Mouse (Mus musculus): ENCODE measurements at regions not wholly inside any gene's neighbourhood (a gene's known extent, or its start where the extent isn't known, plus 50 kb on each side); places are given as distances from the start of the nearest gene placed in this dataset.

DNA sequence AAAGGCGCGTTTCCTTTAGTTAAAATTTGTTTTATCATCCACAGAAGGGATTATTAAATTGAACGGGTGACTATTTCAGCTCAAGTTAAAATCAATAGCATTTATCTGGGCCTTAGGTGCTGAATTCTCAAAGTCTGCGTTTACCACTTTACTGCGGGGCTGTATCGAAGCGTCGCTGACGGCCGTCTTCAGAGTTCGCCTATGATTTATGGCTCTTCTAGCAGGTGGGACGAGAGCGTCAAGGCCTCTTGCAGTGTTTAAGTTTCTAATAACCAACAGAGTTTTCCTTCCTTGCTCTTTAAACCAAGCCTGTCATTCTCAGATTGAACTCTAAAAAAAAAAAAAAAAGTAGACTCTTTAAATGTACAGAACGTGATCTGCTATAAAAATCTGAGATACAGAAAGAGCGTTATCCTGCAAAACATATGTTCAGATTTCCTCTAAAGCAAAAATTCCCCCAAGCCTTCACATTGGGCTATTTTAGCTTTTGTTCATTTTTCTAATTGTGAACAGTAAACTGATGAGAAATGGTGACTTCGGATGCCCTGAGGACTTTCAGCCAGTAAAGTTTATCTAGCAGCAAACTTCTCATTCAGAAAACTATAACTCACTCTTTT is 246.9 kb downstream of the Rpl36a-ps1 start:
- WGBS = 91% methylated on average over 16 of the region's 16 CpGs
- no peak overlapping the region for H3K4me3 ChIP-seq (replicated peaks; ENCODE audit: low read depth, low read length)
- no peaks in the 10 kb centered on the region for H3K27me3 ChIP-seq (ENCODE audit: control insufficient read depth, insufficient read depth, low read length)
- no peak overlapping the region for H3K27ac ChIP-seq (replicated peaks; ENCODE audit: low read depth, low read length)
- DNase-seq (no peak), ATAC-seq (ENCODE audit: low FRiP score, low TSS enrichment) (no peak)
- no peak overlapping the region for H3K9ac ChIP-seq (replicated peaks; ENCODE audit: low read length)
- H3K4me1 ChIP-seq (ENCODE audit: control insufficient read depth, insufficient read depth, low read length) = no peaks in the 10 kb centered on the region
- H3K9me3 ChIP-seq (ENCODE audit: control insufficient read depth, low read length) = no peaks in the 10 kb centered on the region
- H3K4me2 ChIP-seq (ENCODE audit: low read length) = no peak overlapping the region
- H3K36me3 ChIP-seq (ENCODE audit: control insufficient read depth, insufficient read depth, low read length) = no peaks in the 10 kb centered on the region

DNA sequence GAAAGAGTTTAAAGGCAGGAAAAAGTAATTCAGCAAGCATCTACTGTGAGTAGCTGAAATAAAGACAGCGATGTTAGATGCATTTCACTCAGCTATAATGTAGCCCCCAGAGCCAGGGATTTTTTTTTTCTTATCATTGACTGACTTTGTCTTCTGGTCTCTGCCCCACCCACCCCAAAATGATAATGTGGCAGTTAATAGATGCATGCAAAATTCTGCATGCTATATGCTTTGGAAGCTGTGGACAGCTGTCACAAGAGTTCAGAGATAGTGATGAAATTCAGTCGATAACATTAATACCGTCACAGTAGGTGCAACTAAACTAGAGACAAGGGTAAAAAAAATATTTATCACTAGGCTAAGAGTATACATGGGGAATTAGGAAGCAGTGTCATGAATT is 263.7 kb downstream of the Rpl36a-ps1 start:
- whole genome bisulfite sequencing = 94% methylated on average over 3 of the region's 3 CpGs
- H3K27me3 ChIP-seq (ENCODE audit: control insufficient read depth, insufficient read depth, low read length) = no peaks in the 10 kb centered on the region
- no peak overlapping the region for H3K27ac ChIP-seq (replicated peaks; ENCODE audit: low read depth, low read length)
- no peak overlapping the region for H3K4me2 ChIP-seq (ENCODE audit: low read length)
- H3K9ac ChIP-seq (replicated peaks; ENCODE audit: low read length) = no peak overlapping the region
- no peaks in the 10 kb centered on the region for H3K36me3 ChIP-seq (ENCODE audit: control insufficient read depth, insufficient read depth, low read length)
- DNase-seq (no peak), ATAC-seq (ENCODE audit: low FRiP score, low TSS enrichment) (no peak)
- no peaks in the 10 kb centered on the region for H3K4me1 ChIP-seq (ENCODE audit: control insufficient read depth, insufficient read depth, low read length)
- no peaks in the 10 kb centered on the region for H3K9me3 ChIP-seq (ENCODE audit: control insufficient read depth, low read length)
- no peak overlapping the region for H3K4me3 ChIP-seq (replicated peaks; ENCODE audit: low read depth, low read length)

DNA sequence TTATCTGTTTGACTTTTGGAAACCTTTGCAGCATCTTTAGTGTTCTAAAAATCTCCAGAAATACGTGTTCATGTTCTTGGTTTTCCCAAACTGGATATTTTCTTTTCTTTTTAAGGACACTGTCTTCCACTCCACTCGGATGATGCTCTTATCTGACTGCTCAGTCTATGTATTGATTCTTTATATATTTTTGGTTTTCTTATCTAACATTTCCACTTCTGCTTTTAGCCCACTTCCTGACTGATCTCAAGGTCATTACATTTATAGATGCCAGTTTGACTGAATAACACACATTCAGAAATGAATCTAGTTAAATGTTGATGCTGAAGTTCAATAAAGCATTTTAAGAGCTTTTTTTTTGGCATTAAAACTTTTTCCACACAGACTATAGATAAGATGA is 265.3 kb downstream of the Rpl36a-ps1 start:
- H3K27me3 ChIP-seq (ENCODE audit: control insufficient read depth, insufficient read depth, low read length) = no peaks in the 10 kb centered on the region
- H3K4me1 ChIP-seq (ENCODE audit: control insufficient read depth, insufficient read depth, low read length) = no peaks in the 10 kb centered on the region
- no peak overlapping the region for H3K4me2 ChIP-seq (ENCODE audit: low read length)
- DNase-seq = no peak
- H3K4me3 ChIP-seq (replicated peaks; ENCODE audit: low read depth, low read length) = no peak overlapping the region
- H3K9ac ChIP-seq (replicated peaks; ENCODE audit: low read length) = no peak overlapping the region
- H3K36me3 ChIP-seq (ENCODE audit: control insufficient read depth, insufficient read depth, low read length) = no peaks in the 10 kb centered on the region
- H3K27ac ChIP-seq (replicated peaks; ENCODE audit: low read depth, low read length) = no peak overlapping the region
- H3K9me3 ChIP-seq (ENCODE audit: control insufficient read depth, low read length) = no peaks in the 10 kb centered on the region
- 84% methylated on average over 2 of the region's 2 CpGs for WGBS
- ATAC-seq (ENCODE audit: low FRiP score, low TSS enrichment) = no peak

DNA sequence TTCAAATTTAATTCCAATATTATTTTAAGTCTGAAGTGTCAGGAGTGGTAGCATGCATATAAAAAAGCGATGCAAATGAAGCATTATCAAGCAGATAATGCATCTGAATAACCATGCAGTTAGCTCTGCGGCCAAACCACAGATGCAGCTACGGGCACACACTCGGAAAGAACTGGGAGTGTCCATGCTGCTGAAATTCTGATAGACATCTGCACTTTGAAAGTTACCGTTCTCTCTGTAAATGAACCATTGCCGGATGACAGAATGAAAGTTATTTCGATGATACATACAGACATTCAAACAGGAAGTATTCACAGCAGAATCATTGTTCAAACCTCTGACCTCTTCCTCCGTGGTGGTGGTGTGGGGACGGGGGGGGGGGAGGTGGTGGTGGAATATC is 271.6 kb downstream of the Rpl36a-ps1 start:
- Histone ChIP-seq H3K4me2 (ENCODE audit: low read length) (no peak overlapping the region), H3K9me3 (ENCODE audit: control insufficient read depth, low read length) (no peaks in the 10 kb centered on the region), H3K4me3 (replicated peaks; ENCODE audit: low read depth, low read length) (no peak overlapping the region), H3K4me1 (ENCODE audit: control insufficient read depth, insufficient read depth, low read length) (no peaks in the 10 kb centered on the region), H3K27ac (replicated peaks; ENCODE audit: low read depth, low read length) (no peak overlapping the region), H3K27me3 (ENCODE audit: control insufficient read depth, insufficient read depth, low read length) (no peaks in the 10 kb centered on the region), H3K9ac (replicated peaks; ENCODE audit: low read length) (no peak overlapping the region), H3K36me3 (ENCODE audit: control insufficient read depth, insufficient read depth, low read length) (no peaks in the 10 kb centered on the region)
- no peak for ATAC-seq (ENCODE audit: low FRiP score, low TSS enrichment)
- DNase-seq = no peak
- WGBS = 75% methylated on average over 9 of the region's 9 CpGs

DNA sequence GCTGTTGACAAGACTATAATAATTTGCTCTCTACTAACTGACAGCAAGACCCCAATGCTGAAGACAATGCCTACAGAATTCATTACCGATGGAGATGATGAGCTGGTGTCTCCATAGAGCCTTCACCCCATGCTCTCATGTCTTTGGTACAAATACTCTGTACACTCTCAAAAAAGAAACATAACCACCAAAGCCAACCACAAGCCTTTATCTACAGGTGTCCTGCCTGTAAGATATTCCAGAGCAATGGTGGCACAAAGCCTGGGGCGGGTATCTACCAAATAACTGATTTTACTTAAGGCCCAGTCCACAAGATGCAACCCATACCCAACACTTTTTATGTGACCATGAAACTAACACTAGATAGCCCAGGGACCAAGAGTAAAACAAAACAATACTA is 273.1 kb downstream of the Rpl36a-ps1 start:
- H3K27ac ChIP-seq (replicated peaks; ENCODE audit: low read depth, low read length) = no peak overlapping the region
- H3K4me3 ChIP-seq (replicated peaks; ENCODE audit: low read depth, low read length) = no peak overlapping the region
- 95% methylated on average over 2 of the region's 2 CpGs for WGBS
- H3K36me3 ChIP-seq (ENCODE audit: control insufficient read depth, insufficient read depth, low read length) = no peaks in the 10 kb centered on the region
- H3K9ac ChIP-seq (replicated peaks; ENCODE audit: low read length) = no peak overlapping the region
- H3K4me1 ChIP-seq (ENCODE audit: control insufficient read depth, insufficient read depth, low read length) = no peaks in the 10 kb centered on the region
- DNase-seq = no peak
- ATAC-seq (ENCODE audit: low FRiP score, low TSS enrichment) = no peak
- no peaks in the 10 kb centered on the region for H3K9me3 ChIP-seq (ENCODE audit: control insufficient read depth, low read length)
- H3K27me3 ChIP-seq (ENCODE audit: control insufficient read depth, insufficient read depth, low read length) = no peaks in the 10 kb centered on the region
- H3K4me2 ChIP-seq (ENCODE audit: low read length) = no peak overlapping the region

DNA sequence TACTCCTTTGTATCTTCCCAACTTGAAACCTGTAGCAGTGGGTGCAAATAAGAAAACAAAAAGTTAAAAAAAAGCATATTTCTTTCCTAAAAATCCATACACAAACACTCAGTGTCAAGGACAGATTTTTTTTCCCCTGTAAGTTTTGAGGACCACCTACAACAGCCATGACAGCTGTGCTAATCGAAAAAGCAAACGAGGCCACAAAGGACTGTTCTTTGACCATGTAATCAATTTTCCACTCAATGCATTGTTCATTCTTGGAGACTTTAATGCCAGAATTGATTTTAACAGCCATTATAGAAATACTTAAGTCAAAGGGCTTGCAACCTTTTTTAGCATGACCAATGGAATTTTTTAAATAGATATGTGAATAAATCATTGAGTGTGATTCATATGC is 286.1 kb downstream of the Rpl36a-ps1 start:
- Histone ChIP-seq H3K4me3 (replicated peaks; ENCODE audit: low read depth, low read length) (no peak overlapping the region), H3K27me3 (ENCODE audit: control insufficient read depth, insufficient read depth, low read length) (peaks cover 40% of the 10 kb centered on the region), H3K27ac (replicated peaks; ENCODE audit: low read depth, low read length) (no peak overlapping the region), H3K9me3 (ENCODE audit: control insufficient read depth, low read length) (no peaks in the 10 kb centered on the region), H3K4me2 (ENCODE audit: low read length) (no peak overlapping the region), H3K36me3 (ENCODE audit: control insufficient read depth, insufficient read depth, low read length) (no peaks in the 10 kb centered on the region), H3K9ac (replicated peaks; ENCODE audit: low read length) (no peak overlapping the region), H3K4me1 (ENCODE audit: control insufficient read depth, insufficient read depth, low read length) (peaks cover 5% of the 10 kb centered on the region; the same call in 1 of the 2 replicates)
- ATAC-seq (ENCODE audit: low FRiP score, low TSS enrichment) = no peak
- DNase-seq = peak; percentile 44
- 8% methylated on average over 2 of the region's 2 CpGs for WGBS

DNA sequence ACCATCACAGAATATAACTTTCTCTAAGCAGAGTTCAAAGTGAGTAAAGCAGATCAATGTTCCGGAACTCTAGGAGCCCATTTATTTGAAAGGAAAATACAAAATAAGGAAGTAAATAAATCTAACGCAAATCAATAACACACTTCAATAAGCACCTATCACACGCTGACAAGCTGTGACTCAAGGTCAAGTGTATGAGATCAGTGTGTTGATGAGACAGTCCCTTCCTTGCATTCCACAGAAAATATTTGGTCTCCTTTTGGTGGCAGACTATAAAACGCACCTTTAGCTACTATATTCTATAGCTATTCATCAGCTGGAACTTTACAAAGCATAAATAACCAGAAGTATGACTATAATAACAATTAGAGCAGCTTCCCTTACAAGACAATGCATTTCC is 286.5 kb downstream of the Rpl36a-ps1 start:
- no peak for DNase-seq
- no peak overlapping the region for H3K27ac ChIP-seq (replicated peaks; ENCODE audit: low read depth, low read length)
- no peaks in the 10 kb centered on the region for H3K9me3 ChIP-seq (ENCODE audit: control insufficient read depth, low read length)
- no peak overlapping the region for H3K9ac ChIP-seq (replicated peaks; ENCODE audit: low read length)
- WGBS = 54% methylated on average over 4 of the region's 4 CpGs
- no peaks in the 10 kb centered on the region for H3K36me3 ChIP-seq (ENCODE audit: control insufficient read depth, insufficient read depth, low read length)
- no peak overlapping the region for H3K4me3 ChIP-seq (replicated peaks; ENCODE audit: low read depth, low read length)
- no peak for ATAC-seq (ENCODE audit: low FRiP score, low TSS enrichment)
- no peak overlapping the region for H3K4me2 ChIP-seq (ENCODE audit: low read length)
- peaks cover 38% of the 10 kb centered on the region for H3K27me3 ChIP-seq (ENCODE audit: control insufficient read depth, insufficient read depth, low read length)
- peaks cover 5% of the 10 kb centered on the region; the same call in 1 of the 2 replicates for H3K4me1 ChIP-seq (ENCODE audit: control insufficient read depth, insufficient read depth, low read length)

DNA sequence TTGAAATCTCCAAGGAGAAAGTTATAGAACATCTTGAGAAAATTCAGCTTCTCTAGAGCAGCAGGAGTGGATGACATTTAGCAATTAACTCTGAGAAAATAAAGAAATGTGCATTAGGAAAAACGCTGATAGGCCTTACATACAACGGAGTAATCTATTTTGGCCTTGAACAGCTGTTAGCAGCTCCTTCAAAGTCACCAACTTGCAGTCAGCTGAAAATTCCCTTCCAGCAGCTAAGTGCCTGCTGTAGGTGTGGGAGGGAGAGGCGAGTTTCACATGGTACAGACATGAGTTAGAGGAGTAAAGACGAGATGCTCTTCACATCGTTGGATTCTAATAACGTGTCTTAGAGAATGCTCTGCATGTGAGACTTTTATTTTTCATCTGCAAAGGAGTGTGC is 290.8 kb downstream of the Rpl36a-ps1 start:
- H3K4me2 ChIP-seq (ENCODE audit: low read length) = no peak overlapping the region
- H3K4me1 ChIP-seq (ENCODE audit: control insufficient read depth, insufficient read depth, low read length) = peaks cover under 1% of the 10 kb centered on the region; the same call in 1 of the 2 replicates
- ATAC-seq (ENCODE audit: low FRiP score, low TSS enrichment) = no peak
- H3K4me3 ChIP-seq (replicated peaks; ENCODE audit: low read depth, low read length) = no peak overlapping the region
- no peak for DNase-seq
- no peak overlapping the region for H3K27ac ChIP-seq (replicated peaks; ENCODE audit: low read depth, low read length)
- peaks cover 20% of the 10 kb centered on the region for H3K27me3 ChIP-seq (ENCODE audit: control insufficient read depth, insufficient read depth, low read length)
- 91% methylated on average over 6 of the region's 6 CpGs for WGBS
- no peak overlapping the region for H3K9ac ChIP-seq (replicated peaks; ENCODE audit: low read length)
- no peaks in the 10 kb centered on the region for H3K9me3 ChIP-seq (ENCODE audit: control insufficient read depth, low read length)
- no peaks in the 10 kb centered on the region for H3K36me3 ChIP-seq (ENCODE audit: control insufficient read depth, insufficient read depth, low read length)

DNA sequence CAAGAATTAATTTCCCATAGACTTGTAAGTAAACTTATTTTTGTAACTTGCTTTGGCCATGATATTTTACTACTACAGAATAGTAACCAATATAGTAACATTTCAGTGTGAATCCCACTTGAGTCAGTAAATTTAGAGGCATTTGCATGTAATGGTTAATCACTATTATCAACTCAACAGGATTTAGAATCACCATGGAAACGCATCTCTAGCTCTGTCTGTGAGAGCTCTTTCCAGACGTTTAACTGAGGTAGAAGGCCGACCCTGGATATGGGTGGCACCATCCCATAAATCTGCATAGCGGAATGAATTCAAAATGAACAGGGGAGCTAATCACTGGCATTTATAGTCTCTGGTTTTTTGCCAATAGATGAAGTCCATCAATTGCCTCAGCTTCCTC is 337.6 kb downstream of the Rpl36a-ps1 start:
- H3K4me2 ChIP-seq (ENCODE audit: low read length) = no peak overlapping the region
- H3K9ac ChIP-seq (replicated peaks; ENCODE audit: low read length) = no peak overlapping the region
- no peaks in the 10 kb centered on the region for H3K4me1 ChIP-seq (ENCODE audit: control insufficient read depth, insufficient read depth, low read length)
- DNase-seq = no peak
- ATAC-seq (ENCODE audit: low FRiP score, low TSS enrichment) = no peak
- WGBS = 51% methylated on average over 4 of the region's 4 CpGs
- no peak overlapping the region for H3K4me3 ChIP-seq (replicated peaks; ENCODE audit: low read depth, low read length)
- no peaks in the 10 kb centered on the region for H3K9me3 ChIP-seq (ENCODE audit: control insufficient read depth, low read length)
- no peak overlapping the region for H3K27ac ChIP-seq (replicated peaks; ENCODE audit: low read depth, low read length)
- no peaks in the 10 kb centered on the region for H3K27me3 ChIP-seq (ENCODE audit: control insufficient read depth, insufficient read depth, low read length)
- H3K36me3 ChIP-seq (ENCODE audit: control insufficient read depth, insufficient read depth, low read length) = no peaks in the 10 kb centered on the region

Measured in midbrain, embryonic 14.5 days (tissue).